Mouse (Mus musculus) stomach, postnatal 0 days (tissue): Measurements from ENCODE around the gene Car6. TPM values are rescaled to one million over a fixed set of nuclear protein-coding genes. Genes with fewer than 3 reads are reported as not detected.
A peak's percentile ranks its signal among the peaks of the same experiment; 100 is the strongest.

ENCODE experiments used
- ATAC-seq: fragments of 200-750 bp; cut with Nextera tagmentation; 2 replicates; pipeline ENCODE4 v1.8.0; 2017; ENCODE audit not compliant: low FRiP score, low TSS enrichment
- DNase-seq: peaks from one replicate; pipeline ENCODE4 v3.0.0-alpha.2; 2016; ENCODE audit warnings: low spot score
- H3K27ac ChIP-seq: fragments of 300-500 bp; sonication (generic); replicated peaks from 2 replicates; pipeline ENCODE4 v1.5.1; 2014; ENCODE audit warnings: mild to moderate bottlenecking, control low read depth
- H3K27me3 ChIP-seq: fragments of 300-500 bp; sonication (generic); 2 replicates; pipeline ENCODE4 v1.6.1; 2014; ENCODE audit warnings: low read length; ENCODE audit not compliant: control insufficient read depth, insufficient read depth
- H3K36me3 ChIP-seq: fragments of 300-500 bp; sonication (generic); 2 replicates; pipeline ENCODE4 v1.6.1; 2014; ENCODE audit warnings: low read length, mixed read lengths; ENCODE audit not compliant: control insufficient read depth, insufficient read depth
- H3K4me1 ChIP-seq: fragments of 300-500 bp; sonication (generic); replicated peaks from 2 replicates; pipeline ENCODE4 v1.6.1; 2014; ENCODE audit warnings: antibody characterized with exemption; ENCODE audit not compliant: control insufficient read depth, insufficient read depth
- H3K4me2 ChIP-seq: fragments of 300-500 bp; sonication (generic); replicated peaks from 2 replicates; pipeline ENCODE4 v1.6.1; 2014; ENCODE audit warnings: low read depth, mild to moderate bottlenecking, control low read depth, moderate library complexity
- H3K4me3 ChIP-seq: fragments of 300-500 bp; sonication (generic); 2 replicates; pipeline ENCODE4 v1.5.1; 2014; ENCODE audit warnings: low read depth, low read length, control low read depth
- H3K9ac ChIP-seq: fragments of 300-500 bp; sonication (generic); 2 replicates; pipeline ENCODE4 v1.6.1; 2014; ENCODE audit warnings: mild to moderate bottlenecking, low read length, control low read depth, mixed read lengths
- H3K9me3 ChIP-seq: fragments of 300-500 bp; sonication (generic); 2 replicates; pipeline ENCODE4 v1.6.1; 2016; ENCODE audit warnings: low read length; ENCODE audit not compliant: control insufficient read depth
- CTCF ChIP-seq: IDR thresholded peaks from 2 replicates; pipeline ENCODE4 v1.5.1; 2016; ENCODE audit warnings: antibody characterized with exemption, low read depth, mild to moderate bottlenecking, moderate library complexity
- EP300 ChIP-seq: optimal IDR thresholded peaks from 2 replicates; pipeline ENCODE3; 2016; ENCODE audit warnings: antibody characterized with exemption
- WGBS: fragments of 180-500 bp; shearing (Covaris S2); extraction: QIAGEN DNeasy Blood & Tissue Kit; methylation state at CpG from one replicate; pipeline ENCODE4 v1.1.7; 2014; 5-methylcytosine and 5-hydroxymethylcytosine counted together
- polyA plus RNA-seq: library from polyadenylated mRNA; unstranded; fragments of >200 nt; fragmentation: Nextera tagmentation; extraction: Ambion mirVana; gene quantifications from 2 replicates; pipeline ENCODE4 v1.2.1, GENCODE M21; 2015

Gene Car6
- polyA plus RNA-seq, result 0.06 TPM in 1 of 2 replicates, not detected in the other

DNA sequence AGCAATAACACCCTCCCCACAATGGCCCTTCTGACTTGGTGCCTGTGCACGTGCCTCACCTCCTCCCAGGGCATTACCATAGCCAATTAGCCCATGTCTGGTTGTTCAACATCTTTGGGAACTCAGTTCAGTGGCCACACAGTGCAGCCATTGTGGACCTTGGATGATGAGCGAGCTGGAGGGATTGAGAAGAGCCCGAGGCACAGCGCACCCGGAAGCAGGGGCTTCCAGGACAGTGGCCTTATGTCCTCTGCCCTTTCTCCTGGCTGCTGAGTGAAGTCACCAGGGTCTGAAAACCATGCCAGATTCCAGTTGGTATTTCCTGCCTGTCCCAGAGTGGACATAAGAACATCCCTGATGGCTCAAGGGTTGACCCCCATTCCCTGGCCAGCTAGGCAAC, at the start of gene Car6:
TSS of gene Car6 (minus strand) at position 101 of the 400 bp plus-strand sequence.
- ATAC-seq (no peak), DNase-seq (no peak)
- H3K4me1 ChIP-seq, result no peaks in the 10 kb centered on the region
- no peaks in the 10 kb centered on the region for H3K27me3 ChIP-seq
- H3K4me2 ChIP-seq, result no peak within 1 kb of the TSS
- WGBS, result 81% methylated on average over 5 of the region's 5 CpGs
- H3K27ac ChIP-seq, result no peak within 1 kb of the TSS
- TF ChIP-seq EP300 (no peak), CTCF (no peak)
- H3K9ac ChIP-seq, result no peak within 1 kb of the TSS
- no peaks in the 10 kb centered on the region for H3K9me3 ChIP-seq
- no peaks in the 10 kb centered on the region for H3K36me3 ChIP-seq
- H3K4me3 ChIP-seq, result no peak within 1 kb of the TSS

DNA sequence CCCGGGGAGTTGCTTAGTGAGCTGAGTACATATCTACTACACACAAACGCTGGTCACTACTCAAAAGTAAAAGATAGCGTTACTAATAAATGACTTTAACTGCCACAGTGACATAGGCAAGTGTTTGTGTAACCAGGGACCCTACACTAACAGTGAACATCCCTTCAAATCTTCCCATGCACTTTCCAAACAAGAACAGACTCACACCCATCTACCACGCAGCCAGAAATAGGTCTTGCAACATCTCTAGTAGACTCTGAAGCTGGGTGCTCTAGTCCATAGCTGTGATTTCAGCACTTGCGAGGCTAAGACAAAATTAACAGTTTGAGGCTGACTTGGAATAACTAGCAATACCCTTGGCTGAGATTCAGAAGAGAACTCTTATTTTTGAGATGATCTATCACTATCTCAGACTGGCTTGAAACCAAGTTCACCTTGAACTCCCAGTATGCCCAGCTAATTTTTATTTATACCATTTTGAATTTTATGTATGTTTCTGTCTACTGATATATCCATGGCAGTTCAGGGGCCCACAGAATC, 48.7 kb upstream of the Car6 start:
- no peak overlapping the region for H3K9ac ChIP-seq
- H3K9me3 ChIP-seq, result no peaks in the 10 kb centered on the region
- WGBS, result 64% methylated on average over 5 of the region's 5 CpGs
- TF ChIP-seq CTCF (no peak), EP300 (no peak)
- DNase-seq (no peak), ATAC-seq (no peak)
- H3K27me3 ChIP-seq, result no peaks in the 10 kb centered on the region
- H3K4me2 ChIP-seq, result no peak overlapping the region
- no peaks in the 10 kb centered on the region for H3K4me1 ChIP-seq
- H3K27ac ChIP-seq, result no peak overlapping the region
- H3K4me3 ChIP-seq, result no peak overlapping the region
- peaks cover 14% of the 10 kb centered on the region for H3K36me3 ChIP-seq

DNA sequence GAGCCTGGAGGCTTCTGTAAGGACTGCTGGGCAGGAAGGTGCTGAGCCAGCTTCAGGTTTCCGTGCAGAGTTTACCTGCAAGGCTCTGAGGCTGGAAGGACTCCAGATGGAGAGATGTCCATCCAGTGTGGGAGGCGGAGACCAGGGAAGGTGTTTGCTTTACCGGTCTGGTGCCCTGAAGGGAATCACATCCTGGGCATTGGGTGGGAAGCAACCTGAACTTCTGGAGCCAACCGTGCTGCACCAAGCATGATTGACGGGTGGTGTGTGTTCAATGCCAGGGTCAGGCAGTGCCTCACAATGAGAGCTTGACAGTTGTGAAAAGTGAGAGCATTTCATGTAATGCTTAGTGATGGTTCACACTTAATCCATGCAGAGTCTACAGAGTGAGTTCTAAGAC, 47.8 kb upstream of the Car6 start:
- Histone ChIP-seq H3K27ac (no peak overlapping the region), H3K27me3 (no peaks in the 10 kb centered on the region), H3K4me3 (no peak overlapping the region), H3K9me3 (no peaks in the 10 kb centered on the region), H3K4me2 (no peak overlapping the region), H3K36me3 (peaks cover 18% of the 10 kb centered on the region), H3K4me1 (no peaks in the 10 kb centered on the region), H3K9ac (no peak overlapping the region)
- DNase-seq (no peak), ATAC-seq (no peak)
- 72% methylated on average over 5 of the region's 5 CpGs for WGBS
- no peak for TF ChIP-seq CTCF
- no peak for TF ChIP-seq EP300

DNA sequence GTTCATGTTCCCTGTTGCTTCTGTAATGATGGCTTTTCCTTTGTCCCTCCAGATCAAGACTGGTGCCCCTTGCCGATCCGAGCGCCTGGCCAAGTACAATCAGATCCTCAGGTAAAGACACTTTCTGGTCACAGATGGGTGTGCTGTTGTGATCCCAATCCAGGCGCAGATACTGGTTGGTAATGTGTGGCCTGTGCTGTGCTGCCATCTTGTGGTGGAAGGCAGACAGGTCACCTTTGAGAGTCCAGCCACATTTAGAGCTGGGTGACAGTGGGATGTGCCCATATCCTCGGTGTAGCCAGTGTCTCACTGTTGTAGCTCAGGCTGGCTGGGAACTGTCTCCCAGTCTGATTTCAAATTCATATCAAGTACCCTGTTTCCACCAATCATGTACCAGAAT, 46.9 kb upstream of the Car6 start:
- peak; percentile 72 for DNase-seq
- peak; percentile 98 for TF ChIP-seq CTCF
- no peak for TF ChIP-seq EP300
- no peak overlapping the region for H3K4me2 ChIP-seq
- no peak overlapping the region for H3K4me3 ChIP-seq
- ATAC-seq, result peak; percentile 67
- no peak overlapping the region for H3K27ac ChIP-seq
- peaks cover 26% of the 10 kb centered on the region for H3K36me3 ChIP-seq
- 61% methylated on average over 5 of the region's 5 CpGs for WGBS
- H3K9me3 ChIP-seq, result no peaks in the 10 kb centered on the region
- no peak overlapping the region for H3K9ac ChIP-seq
- no peaks in the 10 kb centered on the region for H3K4me1 ChIP-seq
- H3K27me3 ChIP-seq, result no peaks in the 10 kb centered on the region

DNA sequence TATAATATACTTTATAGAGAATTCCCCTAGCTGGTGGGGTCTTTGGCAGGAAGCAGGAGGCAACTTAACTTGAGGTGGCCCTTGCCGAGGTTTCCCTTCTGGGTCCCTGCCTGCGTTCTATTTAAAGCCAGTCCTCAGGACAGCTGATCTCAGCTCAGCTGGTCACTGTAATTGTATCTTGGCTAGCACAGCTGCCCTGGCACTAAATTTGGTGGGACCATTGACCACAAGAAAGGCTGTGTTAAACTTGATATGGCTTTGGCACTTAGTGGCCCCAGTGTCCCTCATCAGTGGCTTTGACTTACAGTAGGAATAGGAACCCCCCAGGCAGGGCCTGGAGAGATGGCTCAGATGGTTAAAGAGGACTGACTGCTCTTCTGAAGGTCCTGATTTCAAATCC, 44.7 kb upstream of the Car6 start:
- no peak for DNase-seq

DNA sequence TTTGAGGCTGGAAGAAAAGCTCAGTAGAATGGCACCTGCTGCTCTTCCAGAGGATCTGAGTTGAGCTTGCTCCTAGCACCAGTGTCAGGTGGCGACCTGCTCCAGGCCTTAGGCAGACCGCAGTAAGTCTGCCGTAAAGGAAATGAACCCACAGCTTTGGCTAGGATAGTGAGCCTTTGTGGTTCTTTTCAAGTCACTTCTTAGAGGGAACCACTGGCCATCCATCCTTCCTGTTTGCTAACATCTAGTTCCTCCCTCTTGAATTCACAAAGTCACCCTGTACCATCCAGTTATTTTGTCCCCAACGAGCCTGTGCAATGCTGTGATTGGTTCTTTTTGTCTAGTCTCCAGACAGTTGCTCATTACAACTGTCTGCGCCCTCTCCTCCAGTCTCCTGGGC, 41.6 kb upstream of the Car6 start:
- Histone ChIP-seq H3K9ac (no peak overlapping the region), H3K4me3 (no peak overlapping the region), H3K4me1 (0 out of 2 replicates have a peak, but pooled peaks cover 9% of the 10 kb centered on the region), H3K9me3 (no peaks in the 10 kb centered on the region), H3K36me3 (peaks cover 39% of the 10 kb centered on the region), H3K27ac (no peak overlapping the region), H3K27me3 (no peaks in the 10 kb centered on the region), H3K4me2 (no peak overlapping the region)
- DNase-seq, result no peak
- TF ChIP-seq CTCF (no peak), EP300 (no peak)
- no peak for ATAC-seq
- WGBS, result 82% methylated on average over 5 of the region's 5 CpGs

More for the DNA sequence above, 44.7 kb upstream of the Car6 start:
- H3K36me3 ChIP-seq, result peaks cover 46% of the 10 kb centered on the region
- 75% methylated on average over 2 of the region's 2 CpGs for WGBS
- ATAC-seq, result no peak
- H3K9ac ChIP-seq, result no peak overlapping the region
- H3K4me2 ChIP-seq, result no peak overlapping the region
- H3K9me3 ChIP-seq, result no peaks in the 10 kb centered on the region
- no peak overlapping the region for H3K4me3 ChIP-seq
- H3K27ac ChIP-seq, result no peak overlapping the region
- H3K27me3 ChIP-seq, result no peaks in the 10 kb centered on the region
- no peak for TF ChIP-seq EP300
- no peak for TF ChIP-seq CTCF
- H3K4me1 ChIP-seq, result 0 out of 2 replicates have a peak, but pooled peaks cover 2% of the 10 kb centered on the region
